Mouse (Mus musculus) G1E (cell line): Measurements from ENCODE around the gene Pla1a.

Source experiments
- CTCF ChIP-seq: IDR thresholded peaks from 2 replicates; pipeline ENCODE4 v1.5.1; 2012; ENCODE audit warnings: low read depth, low read length, inconsistent platforms, mixed read lengths
- GATA1 ChIP-seq: IDR thresholded peaks from 2 replicates; pipeline ENCODE4 v1.6.1; 2012; ENCODE audit warnings: borderline replicate concordance, low read length, inconsistent platforms, mixed read lengths

DNA sequence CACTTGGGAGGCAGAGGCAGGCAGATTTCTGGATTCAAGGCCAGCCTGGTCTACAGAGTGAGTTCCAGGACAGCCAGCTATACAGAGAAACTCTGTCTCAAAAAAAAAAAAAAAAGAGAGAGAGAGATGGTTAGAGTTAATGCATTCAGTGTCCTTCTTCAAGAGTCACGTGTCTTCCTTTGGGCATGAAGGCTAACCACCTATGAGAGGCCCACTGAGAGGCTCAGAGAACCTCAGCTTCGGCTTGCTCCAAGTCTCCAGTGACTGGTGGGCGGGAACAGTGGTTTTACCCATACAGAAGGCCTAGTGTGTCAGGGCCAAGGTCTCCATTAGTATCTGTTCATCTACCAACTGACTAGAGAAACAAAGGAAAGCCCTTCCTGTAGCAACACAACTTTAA lies 33.9 kb downstream of the Pla1a start:
- no peak for TF ChIP-seq CTCF
- no peak for TF ChIP-seq GATA1
